Mouse (Mus musculus): ENCODE results near the gene Actr2. TPM values are rescaled to one million over a fixed set of nuclear protein-coding genes. Genes with fewer than 3 reads are reported as not detected.
"Not testable (repeated sequence)": the region's sequence is repeated elsewhere in the genome, so short reads cannot be mapped to it uniquely, and the experiment has no call there.

Actr2 gene
- 100 to 1,000 TPM; 125 to 151 TPM for total RNA-seq (2021)
- long read RNA-seq, experiment 1, transcript Actr2-201 (9 exons, 3,631 nt): major isoform, 35 of 37 reads
- long read RNA-seq, experiment 1, partial matches to known transcripts: 0 of 37 reads
- long read RNA-seq, experiment 1, other reads (novel, unspliced or antisense): 2 of 37 reads
- long read RNA-seq, experiment 2, transcript Actr2-201 (9 exons, 3,631 nt): major isoform, 60 of 78 reads
- long read RNA-seq, experiment 2, partial matches to known transcripts: 1 of 78 reads
- long read RNA-seq, experiment 2, other reads (novel, unspliced or antisense): 16 of 78 reads

- DNase-seq (ENCODE audit: low spot score in 2 of 2): peak; percentile 97 to 98
Measured at GRCm38 (mm10) chr11:20112741-20113480, at the start of gene Actr2. Gene Actr2, minus strand, starts transcription at chr11:20112913.

DNA sequence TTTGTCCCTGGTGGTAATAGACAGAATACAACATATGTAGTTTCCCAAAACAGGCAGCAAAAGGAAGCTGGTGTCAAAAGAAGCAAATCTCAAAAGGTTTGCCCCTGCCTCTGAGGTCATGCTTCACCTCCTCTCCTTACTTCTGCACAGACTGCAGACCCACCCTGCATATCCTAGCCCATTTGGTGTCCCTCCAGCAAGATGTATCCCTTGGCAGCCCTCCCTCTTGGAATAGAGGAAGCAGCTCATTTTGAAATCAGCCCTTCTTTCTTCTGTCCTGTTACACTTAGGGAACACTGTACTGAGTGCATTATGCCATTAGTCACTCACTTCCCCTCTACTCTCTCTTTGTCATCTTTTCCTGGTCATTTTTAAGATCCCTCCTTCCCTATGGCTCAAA is 46.2 kb upstream of the Actr2 start:
- no peak for DNase-seq (ENCODE audit: low spot score in 2 of 2)

GRCm38 (mm10) chr11:20153542-20153941 is 40.8 kb upstream of the Actr2 start:
- DNase-seq (ENCODE audit: low spot score in 2 of 2): not testable (repeated sequence)

DNA sequence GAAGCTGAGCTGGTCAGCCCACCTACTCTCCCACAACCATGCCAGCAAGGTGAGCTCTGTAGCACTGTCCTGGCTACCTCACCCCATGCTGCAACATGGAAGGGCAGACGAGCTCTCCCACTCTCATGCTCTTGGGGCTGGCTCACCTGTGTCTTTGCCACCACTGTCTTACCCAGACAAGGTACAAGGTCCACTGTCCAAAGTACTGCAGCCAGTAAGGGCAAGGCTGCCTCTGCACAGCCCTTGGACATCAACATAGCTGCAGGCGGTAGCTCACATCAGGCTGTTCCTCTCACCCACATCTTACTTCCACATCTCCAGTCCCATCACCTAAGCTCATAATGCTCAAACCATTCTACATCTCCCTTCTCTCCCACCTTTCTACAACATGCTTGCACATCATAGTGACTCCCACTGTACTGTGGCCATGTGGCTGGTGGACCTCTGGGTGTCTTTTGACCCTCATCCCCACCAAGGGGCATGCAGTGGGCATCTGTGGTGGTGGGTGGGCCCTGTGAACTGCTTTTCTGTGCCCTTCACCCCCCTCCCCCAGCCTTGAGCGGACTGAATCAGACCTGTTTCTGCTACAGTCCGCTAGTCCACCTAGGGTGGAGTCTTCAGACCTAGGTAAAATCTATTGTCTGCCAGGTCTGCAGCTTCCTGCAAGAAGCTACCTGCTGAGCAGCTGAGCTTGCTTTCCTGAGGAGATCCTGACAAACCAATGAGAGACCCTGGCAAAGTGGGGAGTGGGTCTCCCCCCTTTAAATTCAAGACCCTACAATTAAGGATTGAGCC is 39.6 kb upstream of the Actr2 start:
- DNase-seq (ENCODE audit: low spot score in 2 of 2): no peak

GRCm38 (mm10) chr11:20151290-20151689 is 38.6 kb upstream of the Actr2 start:
- DNase-seq (ENCODE audit: low spot score in 2 of 2): no peak

- no peak for DNase-seq (ENCODE audit: low spot score in 2 of 2)
Measured at GRCm38 (mm10) chr11:20149936-20150335, 37.2 kb upstream of the Actr2 start.

- no peak for DNase-seq (ENCODE audit: low spot score in 2 of 2)
Measured at GRCm38 (mm10) chr11:20145383-20145782, 32.7 kb upstream of the Actr2 start.

GRCm38 (mm10) chr11:20144536-20145263 is 32.0 kb upstream of the Actr2 start:
- no peak for DNase-seq (ENCODE audit: low spot score in 2 of 2)

GRCm38 (mm10) chr11:20143687-20144086 is 31.0 kb upstream of the Actr2 start:
- DNase-seq (ENCODE audit: low spot score in 2 of 2): not testable (repeated sequence)

- no peak for DNase-seq (ENCODE audit: low spot score in 2 of 2)
Measured at GRCm38 (mm10) chr11:20142516-20142915, 29.8 kb upstream of the Actr2 start.

DNA sequence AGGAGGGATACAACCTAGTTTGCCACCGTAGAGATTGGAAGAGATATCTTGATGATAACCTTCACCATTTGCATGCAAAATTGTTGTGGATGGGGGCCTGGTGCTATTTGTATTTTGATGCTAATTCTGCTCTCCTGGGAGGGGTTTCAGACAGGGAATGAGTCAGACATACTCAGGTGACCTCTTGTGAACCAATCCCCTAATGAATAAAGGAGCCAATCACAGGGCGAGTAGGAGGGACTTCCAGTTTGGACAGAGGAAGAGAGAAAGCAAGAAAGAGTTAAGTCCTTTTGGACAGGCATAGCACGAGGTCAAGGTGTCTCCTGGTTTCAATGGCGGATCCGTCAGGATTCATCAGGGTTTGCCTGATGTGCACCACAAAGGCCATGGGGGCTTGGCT is 27.6 kb upstream of the Actr2 start:
- DNase-seq (ENCODE audit: low spot score in 2 of 2): no peak

GRCm38 (mm10) chr11:20139711-20140110 is 27.0 kb upstream of the Actr2 start:
- DNase-seq (ENCODE audit: low spot score in 2 of 2): no peak

GRCm38 (mm10) chr11:20138498-20139208 is 25.9 kb upstream of the Actr2 start:
- no peak for DNase-seq (ENCODE audit: low spot score in 2 of 2)

DNA sequence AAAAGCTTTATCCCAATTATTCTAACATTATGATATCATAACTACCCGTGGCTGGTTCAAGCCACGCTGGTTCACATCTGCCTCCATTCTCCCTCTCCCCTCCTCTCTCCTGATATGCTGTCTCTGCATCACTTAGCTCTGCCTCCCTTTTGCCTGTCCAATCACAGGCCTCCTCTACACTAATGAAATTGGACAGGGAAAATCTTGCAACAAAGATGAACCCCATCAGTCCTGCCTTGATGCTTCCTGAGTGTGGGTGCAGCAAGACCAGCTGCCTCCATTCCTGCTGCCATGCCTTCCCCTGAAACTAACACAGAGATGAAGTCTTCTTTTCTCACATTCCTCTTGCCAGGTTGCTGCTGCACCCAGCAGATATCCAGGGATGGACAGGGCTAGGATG is 25.2 kb upstream of the Actr2 start:
- no peak for DNase-seq (ENCODE audit: low spot score in 2 of 2)

DNA sequence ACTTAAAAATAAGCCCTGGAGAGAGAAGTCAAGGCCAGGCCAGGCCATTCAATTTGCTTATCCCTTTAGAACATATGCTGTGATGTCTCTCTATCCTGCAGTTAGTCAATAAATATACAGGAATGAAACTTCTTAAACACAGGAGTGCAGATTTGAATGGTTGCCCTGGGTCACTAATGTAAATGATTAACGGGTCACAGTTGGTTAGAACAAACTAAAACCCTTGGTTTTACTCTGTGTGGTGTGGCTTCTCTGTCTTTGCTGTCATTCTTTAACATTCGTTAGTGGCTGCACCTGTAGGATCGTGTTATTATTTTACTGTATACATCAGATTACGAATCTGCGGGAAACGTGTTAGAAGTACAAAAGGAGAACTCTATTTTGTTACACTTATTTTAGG is 23.6 kb upstream of the Actr2 start:
- no peak for DNase-seq (ENCODE audit: low spot score in 2 of 2)

- DNase-seq (ENCODE audit: low spot score in 2 of 2): not testable (repeated sequence)
Measured at GRCm38 (mm10) chr11:20134869-20135268, 22.2 kb upstream of the Actr2 start.

DNA sequence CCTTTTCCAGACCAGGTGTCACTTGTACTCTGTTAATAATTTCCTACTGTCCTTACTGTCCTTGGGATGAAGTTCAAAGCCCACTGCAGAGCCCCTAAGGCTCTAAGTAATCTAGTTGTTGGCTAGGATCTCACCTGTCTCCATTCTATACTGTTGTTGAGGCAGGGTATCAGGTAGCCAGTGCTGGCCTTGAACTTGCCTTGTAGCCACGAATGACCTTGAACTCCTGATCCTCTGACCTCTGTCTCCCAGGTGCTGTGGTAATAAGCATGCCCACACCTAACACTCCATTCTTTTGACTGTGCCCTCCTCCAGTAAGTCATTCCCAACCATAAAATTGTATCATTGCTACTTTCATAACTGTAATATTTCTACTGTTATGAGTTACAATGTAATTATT is 21.0 kb upstream of the Actr2 start:
- no peak for DNase-seq (ENCODE audit: low spot score in 2 of 2)

DNA sequence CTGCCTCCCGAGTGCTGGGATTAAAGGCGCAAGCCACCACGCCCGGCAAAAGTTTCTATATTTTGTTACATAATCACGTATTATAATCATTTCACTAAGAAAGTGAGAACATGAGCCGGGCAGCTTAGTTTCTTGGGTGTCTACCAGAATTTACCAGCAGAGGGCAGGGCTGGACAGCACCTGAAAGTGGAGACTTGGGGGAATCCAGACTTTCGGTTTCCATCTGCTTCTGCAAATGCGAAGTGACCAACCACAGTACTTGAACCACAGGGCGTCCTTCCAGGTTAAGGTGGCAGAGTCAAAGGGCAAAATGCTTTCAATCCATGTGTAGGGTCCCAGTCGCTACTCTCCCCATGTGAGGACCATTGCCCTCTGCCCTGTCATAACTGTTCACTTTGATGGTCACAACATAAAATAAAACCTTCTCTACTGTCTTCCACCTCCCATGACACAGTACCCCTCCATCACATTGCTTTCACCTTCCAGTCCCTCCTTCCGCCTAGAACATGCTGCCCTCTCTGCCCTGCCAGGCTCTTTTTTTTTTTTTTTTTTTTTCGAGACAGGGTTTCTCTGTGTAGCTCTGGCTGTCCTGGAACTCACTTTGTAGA is 20.3 kb upstream of the Actr2 start:
- peak; percentile 76 to 81 for DNase-seq (ENCODE audit: low spot score in 2 of 2)

- DNase-seq (ENCODE audit: low spot score in 2 of 2): no peak
Measured at GRCm38 (mm10) chr11:20126673-20127516, 14.2 kb upstream of the Actr2 start.

Data from adrenal gland, adult 18-20 months (tissue).